Mouse (Mus musculus) gastrocnemius, adult 18-20 months (tissue): ENCODE measurements around the gene Trim2. TPM values are rescaled to one million over a fixed set of nuclear protein-coding genes. Genes with fewer than 3 reads are reported as not detected.

ENCODE experiments used
- DNase-seq: peaks from one replicate; pipeline ENCODE4 v3.0.0; 2021; ENCODE audit warnings: low spot score
- long read RNA-seq, 2 experiments: library from polyadenylated mRNA; stranded (forward); transcript quantifications; one replicate each; pipeline ENCODE4 v2.0.0; 2021
- total RNA-seq, 2 experiments: library from RNA; stranded (reverse); gene quantifications; 2 replicates each; pipeline ENCODE4 v1.2.3; 2021

The Trim2 gene
- 1 to 10 TPM; 1.4 to 1.8 TPM for total RNA-seq
- long read RNA-seq, experiment 1, partial matches to known transcripts = 0 of 1 reads
- long read RNA-seq, experiment 1, other reads (novel, unspliced or antisense) = 1 of 1 reads
- long read RNA-seq, experiment 2, full-length matches to known transcripts = 1 of 1 reads
- long read RNA-seq, experiment 2, partial matches to known transcripts = 0 of 1 reads
- long read RNA-seq, experiment 2, other reads (novel, unspliced or antisense) = 0 of 1 reads

DNA sequence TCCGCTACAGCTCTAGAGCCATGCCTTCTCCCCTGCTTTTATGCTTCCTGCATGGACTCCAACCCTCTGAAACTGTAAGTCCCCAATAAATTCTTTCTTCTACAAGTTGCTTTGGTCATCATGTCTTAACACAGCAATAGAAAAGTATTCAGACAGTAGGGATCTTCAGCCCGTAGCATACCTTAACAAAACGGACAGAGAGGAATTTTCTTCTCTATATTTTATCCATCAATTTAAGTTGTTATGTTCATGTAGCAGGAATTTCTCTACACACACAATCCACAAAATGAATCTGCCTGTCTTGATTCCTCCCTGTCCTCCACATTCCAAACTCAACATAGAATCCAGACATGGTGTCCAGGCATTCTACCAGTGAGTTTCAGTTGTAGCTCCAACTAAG is at the start of gene Trim2:
TSS of gene Trim2 (minus strand) at position 101 of the 400 bp plus-strand sequence.
- no peak for DNase-seq

- DNase-seq = peak; percentile 83
These were observed 49.4 kb upstream of the Trim2 start for GRCm38 (mm10) chr3:84355930-84356689.

DNA sequence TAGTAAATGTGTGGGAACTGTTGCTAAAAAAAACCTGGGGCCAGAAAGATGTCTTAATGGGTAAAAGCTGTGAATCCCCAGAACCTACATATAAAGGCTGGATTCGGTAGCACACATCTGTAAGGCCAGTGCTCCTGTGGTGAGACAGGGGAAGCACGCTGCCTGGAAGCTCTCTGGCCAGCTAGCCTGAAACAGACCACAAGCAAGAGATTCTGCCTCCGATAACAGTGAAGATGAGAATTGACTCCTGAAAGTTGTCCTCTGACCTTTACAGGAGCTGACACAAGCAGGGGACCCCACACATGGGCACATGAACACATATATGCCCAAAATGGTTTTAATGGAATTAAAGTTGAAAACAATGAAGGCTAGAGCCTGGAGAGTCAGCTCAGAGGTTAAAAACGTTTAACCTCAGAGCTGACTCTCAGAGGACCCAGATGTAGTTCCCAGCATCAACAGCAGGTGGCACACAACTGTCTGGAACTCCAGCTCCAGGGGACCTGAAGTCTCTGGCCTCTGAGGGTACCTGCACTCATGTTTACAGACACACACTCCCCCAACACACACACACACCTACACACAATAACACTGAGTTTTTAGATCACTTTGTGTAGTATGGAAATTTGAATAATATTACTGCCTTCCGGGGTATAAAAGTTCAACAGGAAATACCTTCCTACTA is 45.8 kb upstream of the Trim2 start:
- peak; percentile 77 for DNase-seq

GRCm38 (mm10) chr3:84350311-84350710 is 43.6 kb upstream of the Trim2 start:
- DNase-seq = no peak

DNA sequence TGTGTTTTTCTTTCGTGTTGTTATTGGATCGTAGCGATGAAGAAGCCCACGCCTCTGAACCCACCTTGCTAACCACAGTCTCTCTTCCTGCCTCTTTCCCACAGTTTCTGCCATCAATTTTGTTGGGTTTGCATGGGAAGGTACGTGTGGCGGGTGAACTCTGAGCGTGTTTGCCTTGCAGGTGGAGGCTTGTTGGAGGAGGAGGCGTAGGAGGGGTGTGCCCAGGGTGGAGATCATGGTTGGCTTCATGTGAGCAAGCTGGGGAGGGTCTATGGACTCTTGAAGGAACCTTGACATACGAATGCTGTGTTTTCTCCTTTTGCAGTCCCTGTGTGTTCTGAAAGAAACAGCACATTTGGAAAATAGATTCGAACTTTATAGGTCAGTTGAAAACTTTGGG is 43.1 kb upstream of the Trim2 start:
- DNase-seq = no peak

DNA sequence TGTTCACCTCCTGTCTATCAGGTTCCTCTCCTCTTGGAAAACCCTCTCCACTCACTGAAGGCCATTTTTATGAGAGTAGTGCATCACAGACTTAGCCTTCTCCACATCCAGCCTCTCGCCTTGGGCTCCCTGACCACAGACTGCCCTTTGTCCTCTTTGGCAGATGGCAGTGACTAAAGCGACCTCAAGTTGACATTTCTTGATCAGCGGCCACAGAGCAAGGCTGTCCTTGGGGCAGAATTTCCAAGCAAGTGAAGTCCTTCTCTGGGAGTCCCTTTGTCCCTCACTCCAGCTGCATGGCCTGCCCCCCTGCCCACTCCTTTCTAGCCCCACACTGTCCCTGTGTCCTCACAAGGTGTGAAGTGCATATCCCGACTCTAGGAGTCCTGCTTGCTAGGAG is 40.7 kb upstream of the Trim2 start:
- DNase-seq = no peak

- DNase-seq = no peak
These were observed 39.9 kb upstream of the Trim2 start for GRCm38 (mm10) chr3:84346456-84347150.

DNA sequence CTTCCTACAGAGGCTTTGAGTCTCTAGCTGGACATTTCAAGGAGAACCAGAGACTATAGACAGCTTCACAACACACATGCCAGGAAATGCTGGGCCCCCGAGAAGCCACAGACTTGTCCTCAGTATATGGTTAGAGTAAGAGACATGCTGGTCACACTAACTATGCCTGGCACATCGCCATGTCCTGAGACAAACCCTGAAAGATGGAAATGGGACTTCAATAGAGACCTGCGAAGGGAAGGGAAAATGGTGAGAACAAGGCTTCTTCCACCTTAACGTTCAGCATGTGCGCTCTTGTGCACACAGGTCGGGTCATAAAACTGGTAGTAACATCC is 38.9 kb upstream of the Trim2 start:
- DNase-seq = no peak

DNA sequence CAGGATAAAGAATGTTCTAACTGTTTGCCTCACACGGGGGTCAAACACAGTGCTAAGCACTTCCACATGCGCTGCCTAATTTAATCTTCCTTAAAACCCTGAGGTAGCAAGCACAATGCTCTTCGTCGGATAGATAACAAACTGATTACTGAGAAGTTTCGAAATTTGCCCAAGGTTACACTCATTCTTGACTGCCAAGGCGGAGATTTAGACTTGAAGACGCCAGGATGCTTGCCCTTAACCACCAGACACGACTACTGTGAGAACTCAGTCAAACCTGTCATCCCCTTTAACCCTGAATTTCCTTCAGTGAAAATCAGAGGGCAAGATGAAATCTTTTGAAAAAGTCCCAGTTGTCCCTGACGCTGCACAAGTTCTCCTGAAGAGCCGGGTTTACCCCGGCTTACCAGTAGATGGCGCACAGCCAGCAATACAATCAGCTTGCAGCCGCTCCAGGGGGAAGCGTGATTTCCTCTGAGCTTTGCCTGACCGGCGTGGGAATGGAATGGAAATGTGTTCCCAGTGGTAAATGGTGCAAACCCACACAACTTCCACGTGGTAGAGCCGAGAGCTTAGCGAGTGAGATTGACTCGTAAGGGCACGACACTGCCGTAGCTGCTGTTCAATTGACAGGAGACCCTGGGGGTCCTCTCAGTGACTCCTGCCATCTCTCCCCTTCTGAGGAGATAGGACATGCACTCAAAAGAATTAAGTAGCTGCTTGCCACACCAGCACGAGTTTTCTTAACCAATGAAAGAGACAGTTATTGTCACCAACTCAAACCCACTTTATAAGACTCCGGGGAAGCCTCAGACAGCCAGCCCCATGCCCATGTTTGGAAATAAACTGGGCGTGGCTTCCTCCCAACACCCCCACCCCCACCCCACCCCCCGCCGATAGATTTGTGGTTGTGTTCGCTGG is 38.3 kb upstream of the Trim2 start:
- DNase-seq = peak; percentile 82

GRCm38 (mm10) chr3:84343101-84343500 is 36.4 kb upstream of the Trim2 start:
- DNase-seq = no peak

DNA sequence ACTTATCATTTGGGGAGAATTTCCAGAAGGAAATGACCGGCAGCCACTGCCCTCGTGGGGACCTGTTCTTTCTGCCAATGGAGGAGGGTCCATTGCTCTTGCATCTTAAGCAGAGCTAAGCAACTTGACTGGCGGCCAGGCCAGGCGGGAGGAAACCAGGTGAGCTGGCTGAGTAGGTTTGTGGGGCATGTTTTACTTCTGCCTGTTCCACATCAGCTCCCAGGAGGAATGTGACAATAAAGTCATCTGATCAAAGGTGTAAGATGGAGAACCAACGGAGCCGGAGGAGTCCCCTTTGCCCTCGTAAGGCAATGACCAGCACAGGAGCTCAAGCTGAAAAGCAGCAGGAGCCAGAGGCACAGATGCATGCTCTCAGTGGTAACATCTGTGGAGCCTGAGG is 35.1 kb upstream of the Trim2 start:
- DNase-seq = no peak

DNA sequence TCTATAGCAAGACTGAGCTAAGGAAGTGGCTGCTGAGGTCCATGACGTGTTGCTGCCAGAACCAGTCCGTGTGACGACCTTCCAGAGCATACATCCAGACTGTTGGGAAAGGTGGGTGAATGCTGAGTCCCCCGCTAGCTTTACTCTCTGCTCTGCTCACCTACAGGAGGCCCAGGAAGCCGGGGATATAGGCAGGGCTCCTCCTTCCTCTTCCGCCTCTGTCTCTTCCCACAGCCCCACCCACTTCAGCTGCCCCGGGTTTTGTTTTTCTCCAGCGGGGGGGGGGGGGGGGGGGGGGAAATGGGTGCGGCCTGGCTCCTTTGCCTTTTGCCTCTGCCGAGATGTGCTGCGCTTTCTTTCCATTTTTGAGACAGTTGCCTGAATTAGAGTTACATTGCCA is 30.9 kb upstream of the Trim2 start:
- no peak for DNase-seq

DNA sequence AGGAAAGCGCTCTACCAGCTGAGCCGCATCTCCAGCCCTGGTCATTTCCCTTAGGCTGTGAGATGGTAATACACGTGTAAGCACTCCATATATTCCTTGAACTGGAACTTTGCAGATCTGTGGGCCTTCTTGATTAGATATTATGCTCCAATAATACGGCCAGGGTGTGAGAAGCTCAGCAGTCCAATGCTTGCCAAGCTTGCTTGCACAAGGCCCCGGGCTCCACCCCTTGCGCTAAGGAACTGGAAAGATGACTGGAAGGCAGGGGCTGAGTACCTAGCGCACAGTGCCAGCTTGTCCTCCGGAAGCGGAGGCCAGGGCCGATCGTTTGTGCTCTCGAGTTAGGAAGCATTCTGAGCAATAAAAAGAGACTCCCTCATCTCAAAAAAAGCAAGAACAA is 29.7 kb upstream of the Trim2 start:
- no peak for DNase-seq

DNA sequence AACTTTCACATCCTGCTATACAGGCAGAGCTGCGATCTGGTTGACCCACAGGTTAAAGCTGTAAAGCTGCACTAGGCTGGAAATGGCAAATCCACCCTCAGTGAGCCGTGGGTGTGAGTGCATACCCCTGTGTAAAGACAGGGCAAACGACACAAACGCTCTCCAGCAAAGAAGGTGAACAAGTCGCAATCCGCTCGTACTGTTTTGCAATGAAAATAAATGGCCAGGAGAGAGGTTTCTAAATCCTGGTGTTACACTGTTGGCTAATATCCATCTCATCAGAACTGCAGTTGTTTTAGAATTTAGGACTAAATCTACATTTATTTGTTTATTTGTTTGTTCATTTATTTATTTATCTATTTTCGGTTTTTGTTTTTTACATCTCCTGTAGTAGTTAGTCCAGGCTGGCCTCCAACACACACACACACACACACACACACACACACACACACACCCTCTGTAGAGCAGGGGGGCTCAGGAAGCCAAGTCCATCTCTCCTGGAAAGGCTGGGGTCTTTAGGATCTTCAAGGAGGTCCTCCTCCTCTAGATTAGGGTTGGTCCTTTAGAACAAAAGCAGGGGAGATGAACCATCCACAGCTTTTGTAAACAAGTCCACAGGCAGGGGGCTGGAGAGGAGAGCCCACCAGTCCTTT is 28.9 kb upstream of the Trim2 start:
- DNase-seq = no peak

GRCm38 (mm10) chr3:84334771-84335420 is 28.2 kb upstream of the Trim2 start:
- DNase-seq = no peak

- DNase-seq = peak; percentile 51
These were observed 27.0 kb upstream of the Trim2 start for GRCm38 (mm10) chr3:84333400-84334349.

GRCm38 (mm10) chr3:84330210-84330609 is 23.5 kb upstream of the Trim2 start:
- no peak for DNase-seq

GRCm38 (mm10) chr3:84324967-84325441 is 18.3 kb upstream of the Trim2 start:
- peak; percentile 51 for DNase-seq

DNA sequence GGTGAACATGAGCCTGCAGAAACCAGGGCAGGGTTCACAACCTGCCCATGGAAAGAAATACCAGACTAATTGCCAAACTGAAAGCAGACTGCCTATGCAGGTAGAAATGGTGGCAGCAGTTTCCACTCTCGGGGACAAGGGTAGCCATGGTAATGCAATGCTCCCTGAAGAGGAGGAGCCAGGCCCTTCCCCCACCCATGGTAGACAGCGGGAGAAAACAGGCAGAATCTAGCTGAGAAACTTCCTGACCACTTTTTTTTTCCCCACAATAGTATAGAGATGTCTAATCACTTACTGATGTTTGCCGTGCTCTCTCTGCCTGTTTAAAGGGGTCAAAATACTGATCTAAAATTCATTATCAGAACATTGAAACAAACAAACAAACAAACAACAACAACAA is 17.8 kb upstream of the Trim2 start:
- no peak for DNase-seq
